Mouse (Mus musculus): ENCODE data around the gene Mgat5.

DNA sequence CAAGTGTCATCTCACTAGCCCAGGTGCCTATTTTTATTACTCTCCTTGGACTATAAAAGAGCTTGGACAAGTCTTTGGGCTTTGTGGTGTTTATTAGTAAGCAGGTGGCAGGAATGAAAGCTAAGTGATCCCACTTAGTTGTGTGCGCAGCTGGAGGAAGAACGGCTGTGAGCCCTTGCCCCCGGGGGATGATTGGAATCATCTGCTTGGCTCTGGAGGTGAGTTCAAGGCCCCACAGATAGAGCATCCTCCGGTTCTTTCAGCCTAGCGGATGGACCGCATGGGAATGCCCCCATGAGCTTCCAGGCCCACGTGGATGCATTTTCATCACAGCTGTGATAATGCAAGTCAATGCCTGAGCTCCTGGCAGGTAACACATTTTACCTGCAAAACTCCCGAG lies 31.6 kb downstream of the Mgat5 start:
- TF ChIP-seq GATA1 (IDR thresholded peaks at IDR 0.05; ENCODE audit: low read length) = no peak
- no peak for TF ChIP-seq TAL1 (IDR thresholded peaks at IDR 0.05; ENCODE audit: low read length)

Data from erythroblast, embryonic 14.5 days (primary cell).